Mouse (Mus musculus) left cerebral cortex, postnatal 25 days (tissue): ENCODE results near the gene Fam13c. TPM values are rescaled to one million over a fixed set of nuclear protein-coding genes. Genes with fewer than 3 reads are reported as not detected.

Source experiments
- DNase-seq, 2 experiments: peaks; one replicate each; pipeline ENCODE4 v3.0.0; 2022; ENCODE audit warnings: low spot score in 2 of 2, mixed read lengths in 1 of 2
- intact Hi-C: fragments of 180-260 bp; cut with DNase I; formaldehyde crosslinking; loops from one replicate; pipeline ENCODE4 v1.15.1; 2025
- total RNA-seq, 2 experiments: library from RNA; stranded (reverse); gene quantifications; 2 replicates each; pipeline ENCODE4 v1.2.3; 2021

Fam13c gene
- total RNA-seq, 2 experiments from 2014 or later = 59.4 to 60.7 TPM

DNA sequence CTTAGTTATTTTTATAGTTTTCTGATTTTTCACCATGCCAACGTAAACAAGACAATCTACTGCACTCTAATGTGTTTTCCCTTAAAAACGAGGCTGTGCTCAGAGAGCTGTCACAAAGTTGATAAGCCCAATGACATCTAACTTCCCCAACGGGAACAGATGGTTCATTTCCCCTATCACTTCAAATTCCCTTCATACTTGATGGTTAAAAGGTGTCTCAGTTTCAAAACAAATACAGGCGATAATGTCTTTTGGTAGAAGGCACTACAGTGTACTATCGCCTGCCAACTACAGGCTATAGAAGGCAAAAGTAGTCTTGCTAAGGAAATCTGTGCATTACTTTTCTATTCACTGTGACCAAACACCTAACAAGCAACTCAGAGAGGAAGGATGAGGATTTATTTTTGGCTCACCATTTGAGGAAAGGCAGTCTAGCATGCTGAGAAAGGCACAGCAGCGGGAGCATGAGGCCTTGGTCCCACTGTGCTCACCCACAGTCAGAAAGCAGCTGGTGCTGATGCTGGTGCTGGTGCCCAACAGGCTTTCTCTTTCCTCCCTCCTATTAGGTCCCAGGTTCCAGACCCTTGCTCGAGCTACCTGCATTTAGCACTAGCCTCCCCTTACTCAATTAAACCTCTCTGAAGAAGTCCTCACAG, 141.4 kb downstream of the Fam13c start:
- intact Hi-C loops = no loop called here
- peak in 1 of 2 experiments; percentile 52 for DNase-seq

DNA sequence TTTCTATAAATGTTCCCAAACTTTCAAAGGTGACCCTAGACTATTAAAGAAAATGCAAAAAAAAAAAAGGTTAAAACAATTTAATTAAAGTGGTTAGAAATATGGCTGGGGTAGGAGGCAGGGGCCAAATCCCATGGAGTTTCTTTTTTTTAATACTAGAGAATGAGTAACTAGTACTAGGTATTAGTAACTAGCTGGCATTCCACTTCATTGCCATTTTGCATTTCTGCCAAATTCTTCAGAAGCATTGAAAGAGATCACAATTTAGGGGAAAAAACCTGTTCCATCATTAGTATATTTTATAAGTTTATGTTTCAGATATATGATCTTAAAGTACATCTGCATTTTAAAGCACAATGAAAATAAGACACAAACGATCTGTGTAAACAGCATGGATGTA, 143.9 kb downstream of the Fam13c start:
- intact Hi-C loops = no loop called here
- no peak for DNase-seq

DNA sequence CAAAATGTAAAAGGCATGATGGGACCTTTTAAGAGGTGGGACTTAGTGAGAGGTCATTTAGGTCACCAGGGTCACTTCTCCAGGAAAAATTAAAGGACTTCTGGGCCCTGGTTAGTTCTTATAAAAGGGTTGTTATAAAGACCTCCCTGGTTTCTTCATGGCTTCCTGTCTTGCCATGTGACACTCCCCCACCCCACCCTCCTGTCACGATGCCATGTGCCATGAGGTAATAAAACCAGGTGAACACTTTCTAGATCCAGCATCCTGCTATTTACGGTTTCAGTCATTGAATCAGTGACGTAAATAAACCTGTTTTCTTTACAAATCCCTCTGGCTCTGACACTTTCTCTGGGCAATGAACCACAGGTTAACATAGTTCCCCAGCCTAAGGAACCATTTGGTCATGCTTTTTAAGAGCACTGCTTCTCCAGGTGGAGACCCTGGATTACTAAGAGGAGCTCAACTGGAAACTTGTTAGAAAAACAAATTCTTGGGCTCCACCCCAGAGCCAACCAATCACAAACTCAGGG, 146.7 kb downstream of the Fam13c start:
- intact Hi-C loops = no loop called here
- DNase-seq = no peak

DNA sequence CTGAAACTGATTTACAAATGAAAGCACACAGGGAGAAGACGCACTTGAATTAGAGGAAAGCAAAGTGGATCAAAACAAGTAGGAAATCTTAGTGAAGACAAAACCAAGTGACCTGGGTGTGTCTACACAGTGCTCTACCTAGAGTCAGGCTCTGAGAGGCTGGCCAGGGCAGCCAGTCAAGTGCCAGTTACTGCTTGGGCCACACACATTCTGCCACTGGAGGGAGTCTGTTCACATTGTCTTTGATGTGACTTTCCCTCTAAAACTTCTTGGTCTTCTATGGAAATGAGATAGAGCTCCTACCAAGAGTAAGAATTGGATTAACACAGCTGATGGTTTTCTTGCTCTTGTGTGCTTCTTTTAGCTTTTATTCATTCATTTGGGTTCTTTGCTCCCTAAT, 153.7 kb downstream of the Fam13c start:
- intact Hi-C loops = loop anchor here (10.0 kb wide), 2 partner anchors 371 to 621 kb away; no protein-coding TSS in a partner anchor
- DNase-seq = peak; percentile 36 to 49

DNA sequence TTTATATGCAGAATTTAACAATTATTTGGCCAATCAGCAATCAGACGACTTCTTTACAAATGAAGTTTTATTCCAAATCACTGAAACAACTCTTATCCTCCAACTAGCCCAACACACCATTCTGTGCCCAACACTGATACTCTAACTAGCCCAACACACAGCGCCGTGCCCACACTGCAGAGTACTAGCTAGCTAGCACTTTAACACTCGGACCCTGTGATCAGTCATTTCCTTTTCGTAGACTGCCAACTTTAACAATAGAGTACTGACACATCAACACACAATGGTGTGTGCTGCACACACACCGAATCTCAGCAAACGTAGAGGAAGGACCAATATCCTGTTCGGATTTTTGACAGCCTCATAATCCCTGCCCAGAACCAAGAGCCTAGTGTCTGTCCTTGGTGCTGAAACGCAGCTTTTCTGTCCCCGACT, 157.8 kb downstream of the Fam13c start:
- peak; percentile 39 to 55 for DNase-seq
- intact Hi-C loops = loop anchor here (2.0 to 10.0 kb wide), 4 partner anchors 149 to 617 kb away; no protein-coding TSS in a partner anchor

DNA sequence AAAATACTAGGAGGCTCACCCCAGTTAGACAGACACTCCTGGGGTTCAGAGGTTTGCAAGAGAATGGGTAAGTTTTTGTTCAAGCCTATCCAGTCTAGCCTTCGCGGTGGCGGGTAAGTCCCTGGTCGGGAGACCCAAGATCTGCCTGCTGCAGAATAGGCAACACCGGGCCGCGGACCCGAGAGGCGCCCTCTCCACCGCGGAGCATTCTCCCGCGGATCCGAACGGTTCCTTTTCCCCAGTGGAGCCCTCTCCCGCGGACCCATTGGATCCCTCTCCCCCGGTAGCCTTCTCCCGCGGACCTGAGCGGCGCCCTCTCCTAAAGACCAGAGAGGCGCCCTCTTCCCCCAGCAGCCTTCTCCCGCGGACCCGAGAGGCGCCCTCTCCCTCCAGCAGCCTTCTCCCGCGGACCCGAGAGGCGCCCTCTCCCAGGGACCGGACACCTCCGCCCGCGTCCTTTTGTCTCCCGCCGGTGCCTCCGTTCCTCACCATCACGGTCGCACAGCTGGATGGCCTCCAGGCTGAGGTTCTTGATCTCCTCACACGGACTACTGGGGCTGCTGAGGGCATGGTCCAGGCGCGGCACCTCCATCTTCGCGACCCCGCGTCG, 158.3 kb downstream of the Fam13c start:
- peak; percentile 48 to 61 for DNase-seq
- intact Hi-C loops = loop anchor here (1.0 to 10.0 kb wide), 5 partner anchors 119 to 616 kb away; no protein-coding TSS in a partner anchor

DNA sequence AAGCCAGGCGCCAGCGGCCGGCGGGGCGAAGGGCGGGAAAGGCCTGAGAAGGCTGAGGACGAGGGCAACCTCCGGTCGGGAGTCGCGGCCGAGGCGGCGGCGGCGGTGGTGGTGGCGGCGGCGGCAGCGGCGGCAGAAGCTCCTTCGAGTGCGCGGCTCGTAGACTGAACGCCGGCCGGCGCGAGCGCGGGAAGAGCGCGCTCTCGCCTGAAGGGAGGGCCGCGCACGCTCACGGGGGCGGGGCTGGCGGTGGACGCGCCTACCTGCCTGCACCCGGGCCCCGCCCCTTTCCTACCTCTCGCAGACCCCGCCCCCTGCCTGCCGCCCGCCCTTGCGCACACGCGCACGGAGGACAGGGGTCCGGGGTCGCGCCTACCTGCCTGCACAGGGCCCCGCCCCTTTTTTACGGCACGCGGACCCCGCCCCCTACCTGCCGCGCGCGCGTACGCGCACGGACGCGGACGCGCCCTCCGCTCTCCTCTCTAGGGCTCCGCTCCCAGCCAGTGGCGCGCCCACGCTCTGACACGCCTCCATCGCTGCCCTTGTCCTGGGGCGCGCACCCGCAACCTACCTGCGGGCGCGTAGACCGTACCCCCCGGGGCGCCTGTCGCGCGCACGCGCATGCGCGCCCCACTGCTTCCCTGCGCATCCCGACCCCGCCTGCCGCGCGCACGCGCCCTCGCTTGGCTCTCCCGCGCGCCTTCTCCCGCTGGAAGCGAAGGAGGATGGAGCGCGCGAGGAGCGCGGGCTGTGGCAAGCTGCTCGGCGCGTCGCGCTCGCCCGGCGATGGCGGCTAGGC, 159.0 kb downstream of the Fam13c start:
- peak; percentile 93 to 96 for DNase-seq
- intact Hi-C loops = loop anchor here (1.0 to 10.0 kb wide), 5 partner anchors 118 to 615 kb away; no protein-coding TSS in a partner anchor

DNA sequence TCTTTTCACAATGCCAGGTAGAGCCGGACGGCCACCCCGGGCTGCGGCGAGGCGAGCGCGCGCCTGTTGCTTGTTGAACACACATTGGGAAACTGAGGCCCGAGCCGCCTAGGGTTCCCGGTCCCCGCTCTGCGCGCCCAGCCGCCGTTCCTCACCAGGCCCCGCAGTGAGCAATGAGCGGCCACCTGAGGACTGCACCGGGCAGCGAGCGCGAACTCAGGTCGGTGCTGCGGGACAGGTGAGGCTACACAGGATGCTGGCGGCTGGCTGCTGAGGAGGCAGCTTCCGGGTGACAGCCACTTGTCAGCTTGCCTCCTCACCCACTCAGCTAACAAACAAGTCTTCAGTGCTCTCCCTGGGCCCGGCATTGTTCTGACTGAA, 159.6 kb downstream of the Fam13c start:
- no peak for DNase-seq

More for the DNA sequence above, 159.6 kb downstream of the Fam13c start:
- intact Hi-C loops = loop anchor here (1.0 to 10.0 kb wide), 5 partner anchors 117 to 615 kb away; no protein-coding TSS in a partner anchor

Other genes with a start within 250 kb of the Fam13c start
- not detected for gene Mrln, start 235.8 kb upstream of the Fam13c start, total RNA-seq
- gene Slc16a9, start 195.4 kb upstream of the Fam13c start, total RNA-seq = 1 to 10 TPM; 1.6 to 2.5 TPM
- gene Phyhipl, start 215.5 kb downstream of the Fam13c start, total RNA-seq = 100 to 1,000 TPM; 223 to 224 TPM